Mouse (Mus musculus) megakaryocyte, embryonic 14.5 days (primary cell): Measurements from ENCODE around the gene Gsn. TPM values are rescaled to one million over a fixed set of nuclear protein-coding genes. Genes with fewer than 3 reads are reported as not detected.

Source experiments
- H3K27me3 ChIP-seq: replicated peaks from 2 replicates; pipeline ENCODE3; 2012; ENCODE audit warnings: inconsistent platforms
- H3K36me3 ChIP-seq: replicated peaks from 2 replicates; pipeline ENCODE3; 2012; ENCODE audit warnings: low read length, inconsistent platforms, mixed read lengths
- H3K4me1 ChIP-seq: 2 replicates; pipeline ENCODE4 v1.6.1; 2012; ENCODE audit warnings: inconsistent platforms
- H3K4me3 ChIP-seq: replicated peaks from 2 replicates; pipeline ENCODE3; 2012; ENCODE audit warnings: moderate library complexity, mild to moderate bottlenecking, inconsistent platforms
- H3K9me3 ChIP-seq: 2 replicates; pipeline ENCODE4 v1.6.1; 2012; ENCODE audit warnings: inconsistent platforms
- FLI1 ChIP-seq: IDR thresholded peaks from 2 replicates; pipeline ENCODE4 v1.6.1; 2012; ENCODE audit warnings: low read length, inconsistent platforms, mixed read lengths
- GATA1 ChIP-seq: IDR thresholded peaks from 3 replicates; pipeline ENCODE4 v1.6.1; 2012; ENCODE audit warnings: mixed read lengths, low read length, inconsistent platforms, borderline replicate concordance
- polyA plus RNA-seq: library from polyadenylated mRNA; stranded (reverse); fragments of >175 nt; gene quantifications from 2 replicates; pipeline ENCODE4 v1.2.3, GENCODE M21; 2012; ENCODE audit warnings: low replicate concordance; ENCODE audit not compliant: insufficient read depth

The Gsn gene
- polyA plus RNA-seq, 1 experiment = 422 TPM

GRCm38 (mm10) chr2:35253751-35254150 is 2.4 kb upstream of the Gsn start:
- H3K27me3 ChIP-seq = no peaks in the 10 kb centered on the region
- peaks cover 3% of the 10 kb centered on the region for H3K36me3 ChIP-seq
- no peaks in the 10 kb centered on the region for H3K9me3 ChIP-seq
- TF ChIP-seq FLI1 (no peak), GATA1 (no peak)
- H3K4me1 ChIP-seq = peaks cover 81% of the 10 kb centered on the region
- no peak overlapping the region for H3K4me3 ChIP-seq

GRCm38 (mm10) chr2:35255004-35255403 is 1.2 kb upstream of the Gsn start:
- TF ChIP-seq FLI1 = no peak
- no peak for TF ChIP-seq GATA1
- Histone ChIP-seq H3K4me3 (peak overlapping the region; percentile 82), H3K36me3 (peaks cover 5% of the 10 kb centered on the region), H3K9me3 (no peaks in the 10 kb centered on the region), H3K27me3 (no peaks in the 10 kb centered on the region), H3K4me1 (peaks cover 86% of the 10 kb centered on the region)

- Histone ChIP-seq H3K9me3 (no peaks in the 10 kb centered on the region), H3K36me3 (peaks cover 6% of the 10 kb centered on the region), H3K4me1 (peaks cover 86% of the 10 kb centered on the region), H3K4me3 (peak overlapping the region; percentile 96), H3K27me3 (no peaks in the 10 kb centered on the region)
- no peak for TF ChIP-seq FLI1
- TF ChIP-seq GATA1 = no peak
These were observed 718 bp upstream of the Gsn start for GRCm38 (mm10) chr2:35255462-35255861.

- no peak for TF ChIP-seq GATA1
- no peak for TF ChIP-seq FLI1
- no peaks in the 10 kb centered on the region for H3K27me3 ChIP-seq
- H3K9me3 ChIP-seq = no peaks in the 10 kb centered on the region
- H3K36me3 ChIP-seq = peaks cover 17% of the 10 kb centered on the region
- H3K4me1 ChIP-seq = peaks cover 90% of the 10 kb centered on the region
- H3K4me3 ChIP-seq = peak overlapping the region; percentile 96
These were observed 752 bp downstream of the Gsn start for GRCm38 (mm10) chr2:35256932-35257331.

GRCm38 (mm10) chr2:35257886-35258285 is 1.7 kb downstream of the Gsn start:
- H3K4me1 ChIP-seq = peaks cover 94% of the 10 kb centered on the region
- peak overlapping the region; percentile 96 for H3K4me3 ChIP-seq
- peaks cover 25% of the 10 kb centered on the region for H3K36me3 ChIP-seq
- TF ChIP-seq FLI1 (no peak), GATA1 (no peak)
- no peaks in the 10 kb centered on the region for H3K9me3 ChIP-seq
- H3K27me3 ChIP-seq = no peaks in the 10 kb centered on the region

GRCm38 (mm10) chr2:35258590-35258989 is 2.4 kb downstream of the Gsn start:
- Histone ChIP-seq H3K4me3 (peak overlapping the region; percentile 96), H3K27me3 (no peaks in the 10 kb centered on the region), H3K36me3 (peaks cover 32% of the 10 kb centered on the region), H3K4me1 (peaks cover 97% of the 10 kb centered on the region), H3K9me3 (no peaks in the 10 kb centered on the region)
- TF ChIP-seq GATA1 (no peak), FLI1 (no peak)

GRCm38 (mm10) chr2:35259338-35260080 is 3.3 kb downstream of the Gsn start:
- TF ChIP-seq FLI1 (no peak), GATA1 (no peak)
- H3K9me3 ChIP-seq = no peaks in the 10 kb centered on the region
- H3K27me3 ChIP-seq = no peaks in the 10 kb centered on the region
- peak overlapping the region; percentile 89 for H3K4me3 ChIP-seq
- H3K36me3 ChIP-seq = peaks cover 40% of the 10 kb centered on the region
- peaks cover 97% of the 10 kb centered on the region for H3K4me1 ChIP-seq

- H3K4me1 ChIP-seq = peaks cover 97% of the 10 kb centered on the region
These were observed 4.1 kb downstream of the Gsn start for GRCm38 (mm10) chr2:35260291-35260690.

GRCm38 (mm10) chr2:35264095-35264494 is 7.9 kb downstream of the Gsn start:
- Histone ChIP-seq H3K36me3 (peaks cover 83% of the 10 kb centered on the region), H3K9me3 (no peaks in the 10 kb centered on the region), H3K4me3 (no peak overlapping the region), H3K4me1 (peaks cover 99% of the 10 kb centered on the region), H3K27me3 (no peaks in the 10 kb centered on the region)
- TF ChIP-seq FLI1 (no peak), GATA1 (no peak)

More at GRCm38 (mm10) chr2:35260291-35260690, 4.1 kb downstream of the Gsn start:
- Histone ChIP-seq H3K27me3 (no peaks in the 10 kb centered on the region), H3K9me3 (no peaks in the 10 kb centered on the region), H3K4me3 (peak overlapping the region; percentile 89), H3K36me3 (peaks cover 48% of the 10 kb centered on the region)
- TF ChIP-seq GATA1 (no peak), FLI1 (no peak)

- no peak for TF ChIP-seq GATA1
- no peak for TF ChIP-seq FLI1
- Histone ChIP-seq H3K9me3 (no peaks in the 10 kb centered on the region), H3K4me3 (no peak overlapping the region), H3K36me3 (peaks cover 92% of the 10 kb centered on the region), H3K27me3 (no peaks in the 10 kb centered on the region), H3K4me1 (peaks cover 99% of the 10 kb centered on the region)
These were observed 9.1 kb downstream of the Gsn start for GRCm38 (mm10) chr2:35265296-35265695.
